Mouse (Mus musculus): ENCODE results near the gene Eng.

DNA sequence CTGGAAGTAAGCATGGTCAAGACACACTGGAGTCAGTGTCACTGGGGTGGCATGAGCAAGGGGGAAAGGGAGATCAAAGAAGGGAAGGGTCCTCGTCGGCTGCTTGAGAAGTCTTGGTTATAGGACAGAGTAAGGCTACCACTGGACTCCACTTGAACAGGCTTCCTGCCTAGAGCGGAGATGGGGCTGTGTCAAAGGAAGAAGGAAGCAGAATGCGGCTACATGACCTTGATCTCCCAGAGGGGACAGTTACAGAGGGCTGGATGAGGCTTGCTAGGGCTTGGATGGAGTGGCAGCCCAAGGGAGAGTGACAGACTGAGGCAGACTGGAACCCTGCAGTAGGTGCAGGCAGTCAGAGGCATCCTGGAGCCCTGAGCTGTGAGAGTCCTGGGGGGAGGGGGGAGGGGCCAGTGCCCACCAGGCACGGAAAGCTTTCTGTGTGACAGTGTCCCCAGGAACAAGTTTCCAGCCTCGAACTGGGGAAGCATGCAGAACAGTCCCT lies 5.8 kb upstream of the Eng start:
- no peak for TF ChIP-seq CHD2 (IDR thresholded peaks at IDR 0.05; ENCODE audit: low read depth, low read length)
- TF ChIP-seq HCFC1 (IDR thresholded peaks at IDR 0.05; ENCODE audit: borderline replicate concordance, insufficient read depth, low read length), result no peak
- TF ChIP-seq ZNF384 (IDR thresholded peaks at IDR 0.05; ENCODE audit: low read depth, low read length), result no peak

Data from ES-E14 (cell line).